Mouse (Mus musculus) erythroid progenitor cell, adult 5-6 weeks (primary cell): ENCODE measurements around the gene Zfp989. TPM values are rescaled to one million over a fixed set of nuclear protein-coding genes. Genes with fewer than 3 reads are reported as not detected.
"Not testable (repeated sequence)": the region's sequence is repeated elsewhere in the genome, so short reads cannot be mapped to it uniquely, and the experiment has no call there.

ENCODE experiments used
- ATAC-seq: replicated peaks from 2 replicates; pipeline ENCODE4 v1.8.0; 2016; ENCODE audit warnings: moderate number of reproducible peaks, mild to moderate bottlenecking, moderate TSS enrichment, inconsistent platforms; ENCODE audit not compliant: poor library complexity, low FRiP score, severe bottlenecking
- total RNA-seq, 2 experiments: library from RNA; stranded (forward) in 1 of 2; stranded (reverse) in 1 of 2; fragments of 150-400 nt in 1 of 2; fragments of 186-747, 209-891 nt in 1 of 2; gene quantifications; 2 replicates each; pipeline versions ENCODE4 v1.2.3 to v1.2.4; 2015 to 2017; ENCODE audit warnings: low replicate concordance in 2 of 2

Gene Zfp989
- total RNA-seq (2015; ENCODE audit: low replicate concordance) (not detected in 2 replicates), total RNA-seq (2017; ENCODE audit: low replicate concordance) (not detected in 2 replicates)

DNA sequence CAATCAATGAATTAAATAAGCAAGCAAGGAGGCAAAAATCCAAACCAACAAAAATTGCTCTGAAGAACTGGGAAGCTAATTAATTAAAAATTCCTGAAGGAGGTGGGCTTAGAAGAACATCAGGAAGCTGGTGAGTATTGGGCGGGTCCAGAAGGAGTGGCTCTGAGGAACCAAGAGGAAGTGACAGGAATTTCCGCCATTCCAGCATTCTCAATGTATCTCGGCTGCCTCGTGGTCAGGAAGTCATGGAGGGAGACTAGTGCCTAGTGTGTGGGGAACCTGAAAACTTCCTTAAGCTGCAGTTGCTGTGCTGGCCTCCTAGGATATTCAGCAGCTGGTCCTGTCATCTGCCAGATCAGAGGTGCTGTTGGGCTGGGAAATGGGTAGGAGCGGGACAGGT, at the start of gene Zfp989:
Gene Zfp989, plus strand, starts transcription at position 220 of the 400 bp plus-strand sequence.
- not testable (repeated sequence) for ATAC-seq

GRCm38 (mm10) chr4:146932311-146933082, 39.3 kb upstream of the Zfp989 start:
- no peak for ATAC-seq

DNA sequence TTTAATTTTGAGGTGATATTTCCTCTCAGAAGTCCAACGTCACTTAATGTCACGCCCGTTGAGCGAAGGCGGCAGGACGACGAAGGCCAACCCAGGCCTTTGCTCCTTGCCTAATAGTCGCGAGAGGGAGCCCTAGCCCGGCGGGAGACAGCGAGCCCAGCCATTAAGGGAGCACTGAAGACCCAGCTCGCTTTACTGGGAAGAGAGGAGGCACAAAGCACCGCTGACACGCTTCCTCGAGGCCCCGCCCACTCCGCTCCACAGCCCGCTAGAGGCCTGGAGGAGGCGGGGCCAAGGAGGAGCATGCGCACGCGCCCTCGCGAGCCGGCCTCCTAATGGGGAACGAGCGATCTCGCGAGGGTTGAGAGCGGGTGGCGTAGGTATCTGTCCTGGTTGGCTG, 30.1 kb upstream of the Zfp989 start:
- not testable (repeated sequence) for ATAC-seq

- ATAC-seq: not testable (repeated sequence)
Measured at GRCm38 (mm10) chr4:146976581-146976980, 4.8 kb downstream of the Zfp989 start.

- ATAC-seq: not testable (repeated sequence)
Measured at GRCm38 (mm10) chr4:147018400-147018799, 46.6 kb downstream of the Zfp989 start.

DNA sequence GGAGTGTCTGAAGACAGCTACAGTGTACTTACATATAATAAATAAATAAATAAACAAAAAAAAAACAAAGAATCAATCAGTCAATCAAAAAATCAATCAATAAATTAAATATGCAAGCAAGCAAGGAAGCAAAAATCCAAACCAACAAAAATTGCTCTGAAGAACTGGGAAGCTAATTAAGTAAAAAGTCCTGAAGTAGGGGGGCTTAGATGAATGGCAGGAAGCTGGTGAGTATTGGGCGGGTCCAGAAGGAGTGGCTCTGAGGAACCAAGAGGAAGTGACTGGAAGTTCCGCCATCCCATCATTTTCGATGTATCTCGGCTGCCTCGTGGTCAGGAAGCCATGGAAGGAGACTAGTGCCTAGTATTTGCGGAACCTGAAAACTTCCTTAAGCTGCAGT, 49.8 kb downstream of the Zfp989 start, which contains the start of gene Rex2:
Gene Rex2, plus strand, starts transcription at position 301 of the 400 bp plus-strand sequence.
- ATAC-seq: not testable (repeated sequence)

DNA sequence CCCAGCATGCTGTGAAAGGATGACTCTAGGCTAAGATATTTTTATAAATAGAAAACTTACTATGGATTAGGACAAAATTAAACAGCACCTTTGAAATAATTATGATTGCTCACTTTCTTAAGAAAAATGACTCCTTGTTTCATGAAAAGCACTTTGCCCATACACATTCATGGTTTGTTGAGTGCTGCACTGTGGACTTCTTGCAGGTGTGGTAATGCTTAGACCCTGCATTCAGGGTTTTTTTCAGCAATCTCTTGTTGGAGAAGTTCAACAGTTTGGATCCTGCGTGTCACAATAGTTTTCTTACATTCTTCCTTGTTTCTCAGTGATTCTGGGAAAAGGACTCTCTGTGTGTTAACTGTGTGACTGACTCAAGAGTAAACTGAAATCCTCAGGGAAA, 54.6 kb downstream of the Zfp989 start:
- ATAC-seq: not testable (repeated sequence)

DNA sequence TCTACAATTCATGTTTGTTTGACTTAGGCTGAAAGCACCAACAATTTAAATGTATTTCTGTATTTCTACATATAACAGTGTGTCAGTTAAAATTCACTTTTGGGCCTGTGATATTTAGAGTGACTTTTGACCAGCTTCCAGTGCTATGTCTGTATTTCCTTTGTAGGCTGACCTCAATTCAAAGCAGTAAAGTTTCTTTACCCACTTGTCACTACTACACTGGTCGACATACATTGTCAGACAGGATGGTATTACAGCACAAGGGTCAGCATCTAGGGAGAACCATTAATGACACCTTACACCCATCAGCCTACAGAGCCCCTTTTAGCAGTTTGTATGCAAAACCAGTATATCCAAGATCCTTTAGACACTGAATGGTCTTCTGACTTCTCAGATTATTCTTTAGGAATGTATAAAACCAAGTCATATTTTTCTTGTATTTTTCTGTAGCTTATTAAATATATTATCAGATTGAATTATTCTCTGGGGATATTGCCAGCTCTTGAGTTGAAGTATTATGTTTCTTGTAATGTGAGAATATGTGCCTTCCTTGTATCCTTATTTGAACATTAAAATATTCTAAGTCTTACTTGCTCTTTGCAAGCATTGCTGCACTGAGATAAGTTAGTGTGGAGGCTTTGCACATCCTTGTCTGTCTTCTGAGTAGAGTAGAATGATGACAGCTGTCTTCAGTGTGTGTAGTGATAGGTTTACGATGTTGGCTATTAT, 59.7 kb downstream of the Zfp989 start:
- 0 out of 2 replicates have a peak, but pooled peaks have one; percentile 34 for ATAC-seq

Other genes starting within 250 kb of the Zfp989 start
- gene Gm21411, start 62.4 kb upstream of the Zfp989 start, total RNA-seq (2015; ENCODE audit: low replicate concordance): not detected in 2 replicates
- gene Gm21411, start 62.4 kb upstream of the Zfp989 start, total RNA-seq (2017; ENCODE audit: low replicate concordance): not detected in 2 replicates
- not detected in 2 replicates for gene Rex2, start 49.9 kb downstream of the Zfp989 start, total RNA-seq (2015; ENCODE audit: low replicate concordance)
- not detected in 2 replicates for gene Rex2, start 49.9 kb downstream of the Zfp989 start, total RNA-seq (2017; ENCODE audit: low replicate concordance)
- gene Zfp991, start 160.1 kb downstream of the Zfp989 start, total RNA-seq (2015; ENCODE audit: low replicate concordance): 5.9 and 7.9 TPM in 2 replicates
- gene Zfp991, start 160.1 kb downstream of the Zfp989 start, total RNA-seq (2017; ENCODE audit: low replicate concordance): 5.1 and 16.9 TPM in 2 replicates